In the genomic region with DNA sequence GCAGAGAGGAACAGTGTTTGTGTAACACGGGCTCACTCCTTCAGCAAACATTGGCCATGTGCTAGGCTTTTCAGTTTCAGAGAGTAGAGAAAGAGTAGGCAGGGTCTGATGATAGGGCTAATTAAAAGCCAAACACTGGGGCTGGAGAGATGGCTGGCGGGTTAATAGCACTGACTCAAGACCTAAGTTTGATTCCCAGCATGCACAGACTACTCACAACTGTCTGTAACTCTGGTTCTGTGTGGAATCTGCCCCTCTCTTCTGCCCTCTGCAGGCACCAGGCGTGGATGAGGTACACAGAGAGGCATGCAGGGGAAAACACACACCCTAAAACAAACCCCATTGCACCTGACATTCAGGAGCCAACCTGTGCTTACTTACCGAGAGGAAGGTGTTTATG, we compare ENCODE assay signal across 14 mouse cellular contexts. TPM values are rescaled to one million over a fixed set of nuclear protein-coding genes. Genes with fewer than 3 reads are reported as not detected.
DNase-seq lines count a peak whose midpoint lies in the region; ATAC-seq and TF ChIP-seq lines count a peak whose summit lies in the region.
"Had no signal": no experiment of that assay in that cellular context is flagged by ENCODE, and none has a peak within 500 bp of the region (broad histone marks: within the 10 kb centered on the region; RNA-seq: fewer than 3 reads in every experiment).

No protein-coding gene starts in this region.

- no peaks in the 10 kb centered on the region for H3K27me3 ChIP-seq in heart, adult 2 months (ENCODE audit: control insufficient read depth, insufficient read depth, low read length)
- no peaks in the 10 kb centered on the region for H3K27me3 ChIP-seq in megakaryocyte, embryonic 14.5 days (replicated peaks)
- no peaks in the 10 kb centered on the region for H3K27me3 ChIP-seq in intestine, embryonic 14.5 days (replicated peaks; ENCODE audit: control insufficient read depth, insufficient read depth, low read length)
- no peaks in the 10 kb centered on the region for H3K27me3 ChIP-seq in stomach, embryonic 15.5 days (replicated peaks)
- H3K27me3 ChIP-seq in forebrain, embryonic 13.5 days, result no peaks in the 10 kb centered on the region
- H3K27me3 ChIP-seq: hindbrain, embryonic 15.5 days; midbrain, embryonic 12.5 days had no signal

- peak; percentile 39 for TF ChIP-seq CTCF in heart, adult 2 months (IDR thresholded peaks at IDR 0.05)

- no peak overlapping the region for H3K9ac ChIP-seq in heart, adult 2 months (ENCODE audit: low read depth, low read length)
- H3K9ac ChIP-seq in intestine, embryonic 14.5 days (ENCODE audit: low read length), result no peak overlapping the region
- no peak overlapping the region for H3K9ac ChIP-seq in stomach, embryonic 15.5 days
- no peak overlapping the region for H3K9ac ChIP-seq in forebrain, embryonic 13.5 days
- H3K9ac ChIP-seq: hindbrain, embryonic 15.5 days; midbrain, embryonic 12.5 days had no signal

- no peaks in the 10 kb centered on the region; the same call in 1 of the 2 replicates for H3K79me2 ChIP-seq in heart, adult 2 months (replicated peaks; ENCODE audit: control insufficient read depth, insufficient read depth, low read length)

- H3K9me3 ChIP-seq in megakaryocyte, embryonic 14.5 days, result no peaks in the 10 kb centered on the region
- H3K9me3 ChIP-seq in intestine, embryonic 14.5 days (ENCODE audit: control insufficient read depth, low read length), result no peaks in the 10 kb centered on the region
- H3K9me3 ChIP-seq in stomach, embryonic 15.5 days, result no peaks in the 10 kb centered on the region
- no peaks in the 10 kb centered on the region for H3K9me3 ChIP-seq in forebrain, embryonic 13.5 days (replicated peaks)
- H3K9me3 ChIP-seq: embryonic facial prominence, embryonic 10.5 days; hindbrain, embryonic 15.5 days; midbrain, embryonic 12.5 days had no signal

- DNase-seq in heart, adult 2 months, result no peak
- DNase-seq in heart, adult 8-10 months (ENCODE audit: low spot score), result no peak
- peak; percentile 58 for DNase-seq in intestine, embryonic 14.5 days (ENCODE audit: low spot score)
- no peak for DNase-seq in gastrocnemius, postnatal 14 days
- DNase-seq: adrenal gland, postnatal 25 days; cerebellum, adult 2 months had no signal

- no peak overlapping the region for H3K27ac ChIP-seq in heart, adult 2 months
- no peak overlapping the region for H3K27ac ChIP-seq in intestine, embryonic 14.5 days (ENCODE audit: low read depth)
- peak overlapping the region; percentile 75 for H3K27ac ChIP-seq in stomach, embryonic 15.5 days
- no peak overlapping the region for H3K27ac ChIP-seq in forebrain, embryonic 13.5 days
- H3K27ac ChIP-seq: embryonic facial prominence, embryonic 10.5 days; hindbrain, embryonic 15.5 days; midbrain, embryonic 12.5 days had no signal

- peaks cover 1% of the 10 kb centered on the region; the same call in 1 of the 2 replicates for H3K4me1 ChIP-seq in heart, adult 2 months (ENCODE audit: control insufficient read depth, insufficient read depth, low read length)
- peaks cover 73% of the 10 kb centered on the region for H3K4me1 ChIP-seq in megakaryocyte, embryonic 14.5 days
- peaks cover 43% of the 10 kb centered on the region for H3K4me1 ChIP-seq in intestine, embryonic 14.5 days (replicated peaks; ENCODE audit: control insufficient read depth, insufficient read depth, low read length)
- peaks cover 45% of the 10 kb centered on the region for H3K4me1 ChIP-seq in stomach, embryonic 15.5 days
- peaks cover 47% of the 10 kb centered on the region for H3K4me1 ChIP-seq in forebrain, embryonic 13.5 days

- no peaks in the 10 kb centered on the region for H3K36me3 ChIP-seq in heart, adult 2 months (ENCODE audit: control insufficient read depth, insufficient read depth, low read length)
- H3K36me3 ChIP-seq in megakaryocyte, embryonic 14.5 days (replicated peaks; ENCODE audit: low read length), result no peaks in the 10 kb centered on the region
- H3K36me3 ChIP-seq in intestine, embryonic 14.5 days (ENCODE audit: control insufficient read depth, insufficient read depth, low read length), result no peaks in the 10 kb centered on the region
- H3K36me3 ChIP-seq in stomach, embryonic 15.5 days, result no peaks in the 10 kb centered on the region
- no peaks in the 10 kb centered on the region for H3K36me3 ChIP-seq in forebrain, embryonic 13.5 days (ENCODE audit: poor library complexity, severe bottlenecking)
- H3K36me3 ChIP-seq: embryonic facial prominence, embryonic 10.5 days; hindbrain, embryonic 15.5 days; midbrain, embryonic 12.5 days had no signal

- intact Hi-C loops in heart, adult 2 months (cut with DNase I), result no loop called here
- intact Hi-C loops in gastrocnemius, postnatal 14 days (cut with DNase I; ENCODE audit: low total_unique reads), result loop anchor here (10.0 kb wide), 1 partner anchor 131 kb away; no protein-coding TSS in a partner anchor

- H3K4me3 ChIP-seq in heart, adult 2 months, result no peak overlapping the region
- H3K4me3 ChIP-seq in megakaryocyte, embryonic 14.5 days (replicated peaks), result peak overlapping the region; percentile 28
- H3K4me3 ChIP-seq in intestine, embryonic 14.5 days (ENCODE audit: low read depth, low read length), result no peak overlapping the region
- H3K4me3 ChIP-seq in stomach, embryonic 15.5 days (replicated peaks), result no peak overlapping the region
- no peak overlapping the region for H3K4me3 ChIP-seq in forebrain, embryonic 13.5 days
- H3K4me3 ChIP-seq: embryonic facial prominence, embryonic 10.5 days; hindbrain, embryonic 15.5 days; midbrain, embryonic 12.5 days had no signal

- TF ChIP-seq EP300 in heart, adult 2 months (IDR thresholded peaks at IDR 0.05; ENCODE audit: insufficient read depth, low read depth, low read length), result no peak

- H3K4me2 ChIP-seq in intestine, embryonic 14.5 days (ENCODE audit: low read length), result no peak overlapping the region
- no peak overlapping the region for H3K4me2 ChIP-seq in stomach, embryonic 15.5 days
- no peak overlapping the region for H3K4me2 ChIP-seq in forebrain, embryonic 13.5 days
- H3K4me2 ChIP-seq: heart, embryonic 11.5 days; hindbrain, embryonic 15.5 days; midbrain, embryonic 12.5 days had no signal

- no peak for TF ChIP-seq POLR2A in heart, adult 2 months (IDR thresholded peaks at IDR 0.05; ENCODE audit: insufficient read depth, low read depth, low read length)

- no peak for ATAC-seq in megakaryocyte, adult 5-6 weeks (ENCODE audit: poor library complexity, severe bottlenecking)
- 0 out of 2 replicates have a peak, but pooled peaks have one; percentile 25 for ATAC-seq in intestine, embryonic 14.5 days (replicated peaks; ENCODE audit: low FRiP score, low TSS enrichment, low read depth)
- peak; percentile 67 for ATAC-seq in stomach, embryonic 15.5 days (ENCODE audit: insufficient read depth, low FRiP score, low read depth)
- ATAC-seq in forebrain, embryonic 13.5 days, result no peak

- WGBS in heart, adult 2 months, result 85% methylated on average over 4 of the region's 4 CpGs
- WGBS in intestine, embryonic 14.5 days, result 62% methylated on average over 4 of the region's 4 CpGs
- WGBS in stomach, embryonic 15.5 days, result 56% methylated on average over 4 of the region's 4 CpGs
- WGBS in forebrain, embryonic 13.5 days, result 80% methylated on average over 4 of the region's 4 CpGs

RNA-seq across cellular contexts. Expression of a gene that starts 14.7 kb away (rescaled TPM):
- total RNA-seq in heart, adult 2 months (2021), result 10 to 100 TPM in 1 of 2 experiments, 1 to 10 TPM in 1; 8.4 to 12.3 TPM
- polyA plus RNA-seq in heart, adult 2 months (2012; rRNA removed), result 3.8 and 16.8 TPM in 2 replicates
- total RNA-seq in heart, adult 8-10 months (2022), result 10 to 100 TPM in 2 of 4 experiments, 1 to 10 TPM in 2; 9.6 to 13.6 (median 9.9) TPM
- polyA plus RNA-seq in megakaryocyte, embryonic 14.5 days (2012; ENCODE audit: insufficient read depth, low replicate concordance), result 1.6 and 3.3 TPM in 2 replicates
- 0.18 and 1.2 TPM in 2 replicates for total RNA-seq in megakaryocyte, adult 5-6 weeks (2015)
- 1.1 and 1.4 TPM in 2 replicates for total RNA-seq in megakaryocyte, adult 5-6 weeks (2017)
- polyA plus RNA-seq in intestine, embryonic 14.5 days (2014; fragmentation: Nextera tagmentation; extraction: Ambion mirVana), result 31.6 and 37.7 TPM in 2 replicates
- 40.3 and 42.6 TPM in 2 replicates for polyA plus RNA-seq in stomach, embryonic 15.5 days (2015; fragmentation: Nextera tagmentation; extraction: Ambion mirVana)
- 61.0 and 66.5 TPM in 2 replicates for polyA plus RNA-seq in forebrain, embryonic 13.5 days (2015; fragmentation: Nextera tagmentation; extraction: Ambion mirVana)
- 1 to 10 TPM; 7.2 to 7.7 TPM for total RNA-seq in gastrocnemius, postnatal 14 days (2021)

Comparison
In these comparisons a context has a peak if more than half of its experiments do, and no peak if none do; other contexts are left out.
1. ATAC-seq: peak in intestine, embryonic 14.5 days (single experiment) and stomach, embryonic 15.5 days (single experiment); none in megakaryocyte, adult 5-6 weeks (single experiment) and forebrain, embryonic 13.5 days (single experiment).